Mouse (Mus musculus) A20 (cell line): ENCODE measurements around the gene Rap1gds1.

ENCODE experiments used
- DNase-seq: peaks from one replicate; pipeline ENCODE4 v3.0.0-alpha.2; 2011; ENCODE audit warnings: low read depth, low spot score

Rap1gds1 gene

GRCm38 (mm10) chr3:139048701-139049622, 26.0 kb downstream of the Rap1gds1 start:
- DNase-seq, result no peak

GRCm38 (mm10) chr3:139042433-139042854, 32.6 kb downstream of the Rap1gds1 start:
- DNase-seq, result peak; percentile 46

DNA sequence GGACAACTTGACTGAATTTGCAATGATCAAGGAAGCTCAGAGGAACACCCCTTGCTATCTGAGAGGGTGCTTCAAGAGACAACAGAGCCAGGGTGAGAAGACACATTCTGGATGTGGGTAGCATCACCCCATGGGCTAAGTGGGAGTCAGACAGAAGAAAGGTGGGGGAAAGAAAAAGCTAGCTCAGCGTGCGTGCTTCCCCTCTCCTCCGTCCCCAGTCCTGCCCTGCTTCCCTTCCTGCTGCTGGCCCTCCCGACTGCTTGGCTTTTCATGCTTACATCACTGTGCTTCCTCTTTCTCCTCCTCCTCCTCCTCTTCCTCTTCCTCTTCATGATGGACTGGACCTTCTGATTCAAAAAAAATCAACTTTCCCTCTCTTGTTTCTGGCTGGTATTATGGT, 33.1 kb downstream of the Rap1gds1 start:
- DNase-seq, result no peak

DNA sequence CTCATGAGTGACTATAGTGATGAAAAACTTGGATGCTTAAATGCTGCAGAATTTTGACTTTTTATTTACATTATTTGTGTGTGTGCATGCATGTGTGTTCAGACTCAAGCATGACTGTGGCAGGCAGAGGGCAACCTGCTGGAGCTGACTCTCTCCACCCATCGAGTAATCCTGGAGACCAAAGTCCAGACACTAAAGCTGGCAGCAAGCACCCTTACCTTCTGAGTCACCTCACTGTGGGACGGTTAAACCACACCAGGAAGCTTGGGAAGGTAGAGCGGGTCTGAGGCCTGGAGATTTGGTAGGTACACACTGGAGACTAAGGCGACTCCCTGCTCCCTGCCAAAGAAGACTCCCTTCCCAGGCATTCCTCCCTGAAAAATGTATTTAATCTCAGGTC, 38.0 kb downstream of the Rap1gds1 start:
- DNase-seq, result no peak

GRCm38 (mm10) chr3:139033179-139033578, 41.8 kb downstream of the Rap1gds1 start:
- no peak for DNase-seq

DNA sequence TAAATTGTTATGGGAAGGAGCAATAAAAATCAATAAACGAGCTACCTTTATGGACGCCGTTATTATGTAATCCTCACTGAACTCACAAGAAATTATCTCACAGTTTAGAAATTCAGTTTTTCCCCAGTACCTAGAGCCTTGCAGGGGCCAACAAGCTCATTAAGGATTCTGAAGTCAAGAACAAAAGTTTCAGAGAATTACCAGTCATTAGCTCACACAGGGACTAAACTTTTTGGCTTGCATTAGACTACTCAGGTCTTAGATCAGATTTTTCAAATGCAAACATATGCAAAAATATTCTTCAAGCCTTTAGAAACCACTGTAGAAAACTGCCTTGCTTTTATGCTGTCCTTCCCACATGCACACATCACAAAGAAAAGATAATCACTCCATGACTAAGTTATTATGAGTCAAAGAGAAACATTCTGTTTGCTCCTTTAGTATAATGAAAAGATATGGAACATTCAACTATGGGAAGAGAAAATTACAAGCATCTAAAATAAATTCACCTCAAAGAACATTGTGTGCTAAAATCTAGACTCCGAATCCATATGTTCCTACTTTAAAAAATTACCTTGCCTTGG, 44.3 kb downstream of the Rap1gds1 start:
- DNase-seq, result no peak

GRCm38 (mm10) chr3:139025077-139025476, 49.9 kb downstream of the Rap1gds1 start:
- DNase-seq, result no peak

- no peak for DNase-seq
These were observed 51.4 kb downstream of the Rap1gds1 start for GRCm38 (mm10) chr3:139023585-139023984.

- DNase-seq, result no peak
These were observed 62.6 kb downstream of the Rap1gds1 start for GRCm38 (mm10) chr3:139012352-139012751.

- no peak for DNase-seq
These were observed 69.3 kb downstream of the Rap1gds1 start for GRCm38 (mm10) chr3:139005669-139006068.

- DNase-seq, result no peak
These were observed 72.2 kb downstream of the Rap1gds1 start for GRCm38 (mm10) chr3:139002774-139003173.

DNA sequence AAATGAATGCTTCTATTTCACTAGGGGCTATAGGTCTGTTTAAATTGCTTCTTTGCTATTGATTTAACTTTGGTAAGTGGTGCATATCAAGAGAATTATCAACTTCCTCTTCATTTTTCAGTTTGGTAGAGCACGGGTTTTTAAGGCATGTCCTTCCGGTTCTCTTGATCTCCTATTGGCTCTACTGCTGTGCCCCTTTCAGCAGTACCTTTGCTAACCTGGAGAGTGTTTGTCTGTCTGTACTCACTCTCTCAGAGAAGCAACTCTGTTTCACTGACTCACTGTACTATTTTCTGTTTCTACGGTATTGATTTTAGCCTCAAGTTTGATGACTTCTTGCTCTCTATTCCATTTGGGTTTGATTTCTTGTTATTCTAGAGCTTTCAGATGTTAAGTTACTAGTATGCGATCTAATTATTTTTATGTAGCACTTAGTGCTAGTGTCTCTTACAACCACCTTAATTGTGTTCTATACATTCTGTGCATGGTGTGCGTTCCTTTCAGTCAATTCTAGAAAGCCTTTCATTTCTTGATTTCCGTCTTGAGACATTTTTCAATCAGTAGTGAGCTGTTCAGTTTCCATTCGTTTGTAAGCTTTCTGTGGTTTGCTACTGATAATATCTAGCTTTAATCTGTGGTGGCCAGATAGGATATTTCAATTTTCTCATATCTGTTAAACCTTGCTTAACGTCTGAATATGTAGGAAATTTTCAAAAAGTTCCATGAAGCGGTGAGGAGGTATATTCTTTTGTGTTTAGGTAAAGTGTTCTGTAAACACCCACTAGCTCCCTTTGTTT, 74.7 kb downstream of the Rap1gds1 start:
- DNase-seq, result no peak

GRCm38 (mm10) chr3:138993473-138993872, 81.5 kb downstream of the Rap1gds1 start:
- no peak for DNase-seq

- DNase-seq, result no peak
These were observed 83.6 kb downstream of the Rap1gds1 start for GRCm38 (mm10) chr3:138991367-138991766.

- no peak for DNase-seq
These were observed 85.9 kb downstream of the Rap1gds1 start for GRCm38 (mm10) chr3:138989141-138989540.

DNA sequence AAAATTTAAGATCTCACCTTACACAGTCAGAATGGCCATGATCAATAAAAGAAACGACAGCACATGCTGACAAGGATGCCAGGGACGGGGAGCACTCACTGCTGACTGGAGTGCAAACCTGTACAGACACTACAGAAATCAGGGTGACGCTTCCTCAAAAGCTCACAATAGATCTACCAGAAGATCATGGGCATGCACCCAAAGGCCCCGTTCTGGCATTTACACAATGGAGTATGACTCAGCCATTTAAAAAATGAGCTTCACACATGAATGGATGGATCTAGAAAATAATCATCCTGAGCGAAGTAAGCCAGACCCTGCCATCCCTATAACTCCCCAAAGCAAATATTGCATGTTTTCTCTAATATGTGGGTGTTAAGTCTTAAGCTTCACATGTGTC, 87.0 kb downstream of the Rap1gds1 start:
- DNase-seq, result no peak

DNA sequence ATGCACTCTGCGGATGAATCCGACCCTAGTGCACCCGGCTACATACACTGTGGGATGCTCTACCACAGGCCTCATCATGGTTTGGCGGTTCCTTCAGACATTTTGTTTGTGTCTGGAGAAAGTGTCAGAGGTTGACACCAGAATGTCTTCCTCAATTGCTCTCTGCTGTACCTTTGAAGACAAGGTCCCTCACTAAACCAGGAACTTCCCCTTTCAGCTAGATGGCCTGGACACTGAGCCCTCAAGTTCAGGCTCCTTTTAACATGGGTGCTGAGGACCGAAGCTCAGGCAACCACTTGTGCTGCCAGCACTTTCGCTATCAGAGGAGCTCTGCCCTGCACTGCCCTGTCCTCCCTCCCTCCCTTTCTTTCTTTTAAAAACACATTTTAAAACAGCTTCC, 92.8 kb downstream of the Rap1gds1 start:
- no peak for DNase-seq

GRCm38 (mm10) chr3:138977413-138977812, 97.6 kb downstream of the Rap1gds1 start:
- DNase-seq, result no peak

- no peak for DNase-seq
These were observed 107.4 kb downstream of the Rap1gds1 start for GRCm38 (mm10) chr3:138967627-138968026.

DNA sequence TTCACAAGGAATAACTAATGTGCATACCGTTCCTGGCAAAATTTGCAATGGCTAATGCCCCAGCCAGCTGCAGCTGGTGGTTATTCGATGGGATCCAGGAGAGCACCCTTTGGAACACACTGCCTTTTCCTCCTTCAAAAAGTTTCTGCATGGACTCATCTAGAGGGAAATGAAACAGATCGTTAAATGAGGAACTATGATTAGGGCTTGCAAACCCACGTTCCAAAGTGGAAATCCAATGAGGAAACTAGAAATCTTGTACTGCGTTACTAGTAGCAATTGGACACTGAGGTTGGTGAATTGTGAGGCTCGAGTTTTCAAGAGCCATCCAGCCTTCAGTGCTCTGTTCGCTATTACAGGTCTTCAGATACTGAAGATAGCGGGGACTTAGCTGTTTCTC, 116.5 kb downstream of the Rap1gds1 start:
- no peak for DNase-seq

GRCm38 (mm10) chr3:138955220-138955619, 119.8 kb downstream of the Rap1gds1 start:
- no peak for DNase-seq

- DNase-seq, result no peak
These were observed 125.9 kb downstream of the Rap1gds1 start for GRCm38 (mm10) chr3:138949081-138949480.
